Mouse (Mus musculus) CH12.LX (cell line): ENCODE results near the gene Spata33. TPM values are rescaled to one million over a fixed set of nuclear protein-coding genes. Genes with fewer than 3 reads are reported as not detected.
A peak's percentile ranks its signal among the peaks of the same experiment; 100 is the strongest.

Source experiments
- DNase-seq: peaks from one replicate; pipeline ENCODE4 v3.0.0-alpha.2; 2013; ENCODE audit errors: extremely low read depth
- H3K27ac ChIP-seq: 2 replicates; pipeline ENCODE4 v1.5.1; 2012; ENCODE audit warnings: low read depth, mild to moderate bottlenecking, control low read depth, moderate library complexity; ENCODE audit not compliant: insufficient read depth
- H3K27me3 ChIP-seq: replicated peaks from 2 replicates; pipeline ENCODE3; 2012; ENCODE audit warnings: inconsistent platforms
- H3K36me3 ChIP-seq, 2 experiments: replicated peaks in 1 of 2; 2 replicates each; pipeline versions ENCODE3 to v1.6.1; 2012; ENCODE audit warnings: inconsistent platforms in 1 of 2, low read length in 1 of 2, mild to moderate bottlenecking in 1 of 2, mixed read lengths in 1 of 2, moderate library complexity in 1 of 2; ENCODE audit not compliant: control insufficient read depth in 1 of 2, insufficient read depth in 1 of 2
- H3K4me1 ChIP-seq, 2 experiments: 2 replicates each; pipeline ENCODE4 v1.6.1; 2012; ENCODE audit warnings: inconsistent platforms in 1 of 2, moderate library complexity in 1 of 2; ENCODE audit not compliant: insufficient read depth in 2 of 2, control insufficient read depth in 1 of 2
- H3K4me2 ChIP-seq: 2 replicates; pipeline ENCODE4 v1.6.1; 2012; ENCODE audit warnings: low read depth, mild to moderate bottlenecking, control low read depth; ENCODE audit not compliant: poor library complexity, insufficient read depth, severe bottlenecking
- H3K4me3 ChIP-seq, 3 experiments: fragments of 150-350 bp in 1 of 3; sonication (generic) in 1 of 3; replicated peaks in 1 of 3; 2 replicates each; pipeline versions ENCODE3 to v1.5.1; 2011 to 2012; ENCODE audit warnings: low read depth in 2 of 3, low read length in 2 of 3, mild to moderate bottlenecking in 2 of 3, moderate library complexity in 2 of 3, control low read depth in 1 of 3, improper control_type of control experiment in 1 of 3, inconsistent platforms in 1 of 3, mixed read lengths in 1 of 3; ENCODE audit not compliant: poor library complexity in 1 of 3
- H3K79me2 ChIP-seq: replicated peaks from 2 replicates; pipeline ENCODE4 v1.6.1; 2012; ENCODE audit warnings: mild to moderate bottlenecking, moderate library complexity; ENCODE audit not compliant: control insufficient read depth, poor library complexity, insufficient read depth, severe bottlenecking; ENCODE audit errors: extremely low read depth
- H3K9ac ChIP-seq: 2 replicates; pipeline ENCODE4 v1.6.1; 2012; ENCODE audit warnings: low read depth, mild to moderate bottlenecking, control low read depth, moderate library complexity; ENCODE audit not compliant: insufficient read depth
- H3K9me3 ChIP-seq: replicated peaks from 2 replicates; pipeline ENCODE3; 2012; ENCODE audit warnings: low read length, inconsistent platforms, mixed read lengths
- BHLHE40 ChIP-seq: IDR thresholded peaks from 2 replicates; pipeline ENCODE4 v1.6.1; 2011; ENCODE audit warnings: mild to moderate bottlenecking, low read depth, low read length, improper control_type of control experiment
- CHD2 ChIP-seq: IDR thresholded peaks from 2 replicates; pipeline ENCODE4 v1.6.1; 2011; ENCODE audit warnings: low read length, improper control_type of control experiment
- CTCF ChIP-seq, 2 experiments: IDR thresholded peaks in 1 of 2; conservative IDR thresholded peaks in 1 of 2; 2 replicates each; pipeline ENCODE4 v1.5.1; 2011 to 2012; ENCODE audit warnings: low read depth in 2 of 2, low read length in 2 of 2, improper control_type of control experiment in 1 of 2, inconsistent platforms in 1 of 2, mild to moderate bottlenecking in 1 of 2, moderate library complexity in 1 of 2
- E2F4 ChIP-seq: IDR thresholded peaks from 2 replicates; pipeline ENCODE4 v1.6.1; 2011; ENCODE audit warnings: low read depth, low read length, improper control_type of control experiment; ENCODE audit not compliant: insufficient replicate concordance
- GABPA ChIP-seq: IDR thresholded peaks from 2 replicates; pipeline ENCODE4 v1.6.1; 2012; ENCODE audit warnings: low read depth, low read length, improper control_type of control experiment, inconsistent platforms; ENCODE audit not compliant: insufficient replicate concordance
- HCFC1 ChIP-seq: IDR thresholded peaks from 2 replicates; pipeline ENCODE4 v1.6.1; 2012; ENCODE audit warnings: low read depth, mild to moderate bottlenecking, inconsistent platforms, low read length, improper control_type of control experiment
- MAZ ChIP-seq: IDR thresholded peaks from 2 replicates; pipeline ENCODE4 v1.6.1; 2012; ENCODE audit warnings: low read depth, mild to moderate bottlenecking, inconsistent platforms, low read length, improper control_type of control experiment, moderate library complexity
- MEF2A ChIP-seq: IDR thresholded peaks from 2 replicates; pipeline ENCODE4 v1.6.1; 2014; ENCODE audit warnings: low read depth, mild to moderate bottlenecking, inconsistent platforms, low read length, improper control_type of control experiment, borderline replicate concordance
- MYC ChIP-seq: IDR thresholded peaks from 2 replicates; pipeline ENCODE4 v1.6.1; 2011; ENCODE audit warnings: low read depth, mild to moderate bottlenecking, improper control_type of control experiment, low read length
- NELFE ChIP-seq: IDR thresholded peaks from 2 replicates; pipeline ENCODE4 v1.6.1; 2011; ENCODE audit warnings: low read depth, low read length, improper control_type of control experiment
- NRF1 ChIP-seq: IDR thresholded peaks from 2 replicates; pipeline ENCODE4 v1.6.1; 2014; ENCODE audit warnings: low read depth, mild to moderate bottlenecking, inconsistent platforms, low read length, improper control_type of control experiment, moderate library complexity
- PAX5 ChIP-seq: IDR thresholded peaks from 2 replicates; pipeline ENCODE4 v1.6.1; 2012; ENCODE audit warnings: low read length, inconsistent platforms, mixed read lengths
- RAD21 ChIP-seq: IDR thresholded peaks from 2 replicates; pipeline ENCODE4 v1.6.1; 2011; ENCODE audit warnings: low read depth, mild to moderate bottlenecking, low read length, improper control_type of control experiment, moderate library complexity
- RCOR1 ChIP-seq: conservative IDR thresholded peaks from 2 replicates; pipeline ENCODE4 v1.6.1; 2012; ENCODE audit warnings: low read depth, mild to moderate bottlenecking, inconsistent platforms, low read length, improper control_type of control experiment
- SIN3A ChIP-seq: IDR thresholded peaks from 2 replicates; pipeline ENCODE4 v1.6.1; 2012; ENCODE audit warnings: low read length, improper control_type of control experiment, inconsistent platforms
- SMC3 ChIP-seq: IDR thresholded peaks from 2 replicates; pipeline ENCODE4 v1.6.1; 2011; ENCODE audit warnings: low read depth, low read length, improper control_type of control experiment
- TCF12 ChIP-seq: IDR thresholded peaks from 2 replicates; pipeline ENCODE4 v1.6.1; 2014; ENCODE audit warnings: low read depth, mild to moderate bottlenecking, inconsistent platforms, low read length, improper control_type of control experiment
- USF1 ChIP-seq: IDR thresholded peaks from 2 replicates; pipeline ENCODE4 v1.6.1; 2014; ENCODE audit warnings: low read depth, mild to moderate bottlenecking, inconsistent platforms, low read length, improper control_type of control experiment
- USF2 ChIP-seq: conservative IDR thresholded peaks from 2 replicates; pipeline ENCODE4 v1.6.1; 2011; ENCODE audit warnings: low read depth, low read length, improper control_type of control experiment
- ZMIZ1 ChIP-seq: IDR thresholded peaks from 2 replicates; pipeline ENCODE4 v1.6.1; 2012; ENCODE audit warnings: low read depth, mild to moderate bottlenecking, inconsistent platforms, low read length, improper control_type of control experiment
- dilution Hi-C: fragments of 300-500 bp; cut with MboI; formaldehyde crosslinking; loops from 2 replicates; pipeline ENCODE4 v1.14.3; 2020; ENCODE audit warnings: low sequenced_read_pairs; ENCODE audit not compliant: extremely low pct_unique_long_range_greater_than_20kb, extremely low pct_ligation_motif_present
- in situ Hi-C: fragments of 300-500 bp; cut with MboI; formaldehyde crosslinking; loops from 3 replicates; pipeline ENCODE4 v1.14.3; 2019; ENCODE audit warnings: low sequenced_read_pairs, low pct_ligation_motif_present, low pct_unique_long_range_greater_than_20kb, mixed read lengths
- polyA plus RNA-seq: library from polyadenylated mRNA; unstranded; fragments of >175 nt; gene quantifications from 2 replicates; pipeline ENCODE4 v1.2.1, GENCODE M21; 2012; ENCODE audit warnings: low read depth; ENCODE audit not compliant: insufficient read length
- total RNA-seq, 2 experiments: library from RNA; depleted of rRNA; stranded (reverse); fragments of 300-350 nt in 1 of 2; fragments of >200 nt in 1 of 2; gene quantifications; 2 replicates each; pipeline ENCODE4 v1.2.3; 2012 to 2014

Spata33 gene
- total and polyA plus RNA-seq, 3 experiments, result 0.36 to 0.41 (median 0.38) TPM

- in situ Hi-C loops, result no loop called here
- H3K4me3 ChIP-seq, result no peak overlapping the region
- TF ChIP-seq RAD21 (peak; percentile 25), SMC3 (peak; percentile 38), CTCF (conservative IDR thresholded peaks at IDR 0.05 in 1 of 2, IDR thresholded peaks at IDR 0.05 in 1 of 2; ENCODE audit: low read depth in 2 of 2, low read length in 2 of 2) (peak in 1 of 2 experiments; percentile 48; a peak in 2 of 4 replicates), TCF12 (no peak)
These were observed 30.4 kb downstream of the Spata33 start for GRCm38 (mm10) chr8:123243053-123243452.

GRCm38 (mm10) chr8:123244382-123244781 lies 31.8 kb downstream of the Spata33 start:
- TF ChIP-seq MYC (no peak), SIN3A (no peak), RCOR1 (no peak)
- Histone ChIP-seq H3K4me3 (no peak overlapping the region), H3K4me2 (no peak overlapping the region), H3K9me3 (no peaks in the 10 kb centered on the region), H3K79me2 (no peaks in the 10 kb centered on the region), H3K4me1 (peaks cover 0 to 11% of the 10 kb centered on the region in 2 experiments; a peak in 2 of 4 replicates), H3K36me3 (peaks cover 33 to 83% of the 10 kb centered on the region in 2 experiments), H3K27me3 (no peaks in the 10 kb centered on the region), H3K27ac (no peak overlapping the region), H3K9ac (no peak overlapping the region)
- in situ Hi-C loops, result no loop called here
- no peak for DNase-seq
- dilution Hi-C loops, result no loop called here

More at GRCm38 (mm10) chr8:123243053-123243452, 30.4 kb downstream of the Spata33 start:
- Histone ChIP-seq H3K9me3 (no peaks in the 10 kb centered on the region), H3K36me3 (peaks cover 27 to 70% of the 10 kb centered on the region in 2 experiments), H3K79me2 (no peaks in the 10 kb centered on the region), H3K4me2 (no peak overlapping the region), H3K9ac (no peak overlapping the region), H3K27me3 (no peaks in the 10 kb centered on the region), H3K27ac (no peak overlapping the region), H3K4me1 (no peaks in the 10 kb centered on the region)
- DNase-seq, result no peak
- dilution Hi-C loops, result no loop called here

- H3K4me2 ChIP-seq, result no peak overlapping the region
- H3K4me1 ChIP-seq, result peaks cover 0 to 13% of the 10 kb centered on the region in 2 experiments; a peak in 2 of 4 replicates
- H3K4me3 ChIP-seq, result no peak overlapping the region
- no peak overlapping the region for H3K9ac ChIP-seq
- no peaks in the 10 kb centered on the region for H3K27me3 ChIP-seq
- no peaks in the 10 kb centered on the region for H3K9me3 ChIP-seq
- no peaks in the 10 kb centered on the region for H3K79me2 ChIP-seq
- in situ Hi-C loops, result loop anchor here (5.0 kb wide), 1 partner anchor 42 kb away; no protein-coding TSS in a partner anchor
- H3K27ac ChIP-seq, result no peak overlapping the region
- peaks cover 37 to 88% of the 10 kb centered on the region in 2 experiments for H3K36me3 ChIP-seq
- dilution Hi-C loops, result no loop called here
- no peak for DNase-seq
- TF ChIP-seq BHLHE40 (no peak), NRF1 (no peak), GABPA (no peak), USF2 (no peak), USF1 (no peak), HCFC1 (no peak), CHD2 (no peak), SMC3 (no peak), MEF2A (no peak), E2F4 (no peak), NELFE (no peak), TCF12 (no peak), CTCF (conservative IDR thresholded peaks at IDR 0.05 in 1 of 2, IDR thresholded peaks at IDR 0.05 in 1 of 2; ENCODE audit: low read depth in 2 of 2, low read length in 2 of 2) (no peak), PAX5 (no peak), ZMIZ1 (no peak), MAZ (no peak)
- TF ChIP-seq, all 38 proteins: peak for 0
These were observed 32.9 kb downstream of the Spata33 start for GRCm38 (mm10) chr8:123245543-123245942.
